Mouse (Mus musculus): ENCODE data around the gene Fto.

Gene Fto

GRCm38 (mm10) chr8:91390369-91391020 is 77.2 kb downstream of the Fto start:
- DNase-seq (ENCODE audit: low spot score in 2 of 2): no peak

GRCm38 (mm10) chr8:91392261-91392660 is 78.9 kb downstream of the Fto start:
- no peak for DNase-seq (ENCODE audit: low spot score in 2 of 2)

- DNase-seq (ENCODE audit: low spot score in 2 of 2): no peak
These were observed 82.2 kb downstream of the Fto start for GRCm38 (mm10) chr8:91395340-91396055.

GRCm38 (mm10) chr8:91398053-91398452 is 84.7 kb downstream of the Fto start:
- DNase-seq (ENCODE audit: low spot score in 2 of 2): no peak

- no peak for DNase-seq (ENCODE audit: low spot score in 2 of 2)
These were observed 90.0 kb downstream of the Fto start for GRCm38 (mm10) chr8:91402980-91403975.

GRCm38 (mm10) chr8:91404311-91404710 is 91.0 kb downstream of the Fto start:
- DNase-seq (ENCODE audit: low spot score in 2 of 2): no peak

- no peak for DNase-seq (ENCODE audit: low spot score in 2 of 2)
These were observed 91.8 kb downstream of the Fto start for GRCm38 (mm10) chr8:91405099-91405498.

GRCm38 (mm10) chr8:91406624-91407290 is 93.4 kb downstream of the Fto start:
- no peak for DNase-seq (ENCODE audit: low spot score in 2 of 2)

GRCm38 (mm10) chr8:91407880-91408279 is 94.6 kb downstream of the Fto start:
- DNase-seq (ENCODE audit: low spot score in 2 of 2): no peak

GRCm38 (mm10) chr8:91410007-91410406 is 96.7 kb downstream of the Fto start:
- no peak for DNase-seq (ENCODE audit: low spot score in 2 of 2)

- peak in 1 of 2 experiments; percentile 4 for DNase-seq (ENCODE audit: low spot score in 2 of 2)
These were observed 111.3 kb downstream of the Fto start for GRCm38 (mm10) chr8:91424491-91425074.

- peak in 1 of 2 experiments; percentile 54 for DNase-seq (ENCODE audit: low spot score in 2 of 2)
These were observed 112.0 kb downstream of the Fto start for GRCm38 (mm10) chr8:91425251-91425866.

- DNase-seq (ENCODE audit: low spot score in 2 of 2): no peak
These were observed 113.2 kb downstream of the Fto start for GRCm38 (mm10) chr8:91426496-91426895.

- DNase-seq (ENCODE audit: low spot score in 2 of 2): no peak
These were observed 117.1 kb downstream of the Fto start for GRCm38 (mm10) chr8:91430333-91430940.

- DNase-seq (ENCODE audit: low spot score in 2 of 2): no peak
These were observed 122.7 kb downstream of the Fto start for GRCm38 (mm10) chr8:91436036-91436435.

- DNase-seq (ENCODE audit: low spot score in 2 of 2): no peak
These were observed 130.6 kb downstream of the Fto start for GRCm38 (mm10) chr8:91443911-91444310.

- DNase-seq (ENCODE audit: low spot score in 2 of 2): no peak
These were observed 131.5 kb downstream of the Fto start for GRCm38 (mm10) chr8:91444636-91445410.

- DNase-seq (ENCODE audit: low spot score in 2 of 2): no peak
These were observed 132.2 kb downstream of the Fto start for GRCm38 (mm10) chr8:91445516-91445915.

GRCm38 (mm10) chr8:91446008-91446407 is 132.7 kb downstream of the Fto start:
- DNase-seq (ENCODE audit: low spot score in 2 of 2): no peak

Measured in urinary bladder, postnatal 4 days (tissue).